Mouse (Mus musculus): Measurements from ENCODE around the gene Palm.

Gene Palm

GRCm38 (mm10) chr10:79855558-79856184, 62.3 kb downstream of the Palm start:
- DNase-seq (ENCODE audit: low read depth): peak; percentile 61

- DNase-seq (ENCODE audit: low read depth): peak; percentile 32
Measured at GRCm38 (mm10) chr10:79856280-79856679, 62.9 kb downstream of the Palm start.

GRCm38 (mm10) chr10:79856704-79857451, 63.5 kb downstream of the Palm start:
- DNase-seq (ENCODE audit: low read depth): peak; percentile 36

GRCm38 (mm10) chr10:79857452-79857811, 64.1 kb downstream of the Palm start:
- DNase-seq (ENCODE audit: low read depth): peak; percentile 78

GRCm38 (mm10) chr10:79857894-79858293, 64.5 kb downstream of the Palm start:
- no peak for DNase-seq (ENCODE audit: low read depth)

- DNase-seq (ENCODE audit: low read depth): peak; percentile 38
Measured at GRCm38 (mm10) chr10:79858416-79859074, 65.2 kb downstream of the Palm start.

- no peak for DNase-seq (ENCODE audit: low read depth)
Measured at GRCm38 (mm10) chr10:79859116-79859515, 65.7 kb downstream of the Palm start.

- DNase-seq (ENCODE audit: low read depth): peak; percentile 21
Measured at GRCm38 (mm10) chr10:79860079-79860911, 66.9 kb downstream of the Palm start.

GRCm38 (mm10) chr10:79861230-79862048, 68.1 kb downstream of the Palm start:
- no peak for DNase-seq (ENCODE audit: low read depth)

- no peak for DNase-seq (ENCODE audit: low read depth)
Measured at GRCm38 (mm10) chr10:79862049-79862788, 68.8 kb downstream of the Palm start.

- no peak for DNase-seq (ENCODE audit: low read depth)
Measured at GRCm38 (mm10) chr10:79862925-79863324, 69.6 kb downstream of the Palm start.

- DNase-seq (ENCODE audit: low read depth): peak; percentile 36
Measured at GRCm38 (mm10) chr10:79864351-79865188, 71.2 kb downstream of the Palm start.

GRCm38 (mm10) chr10:79865189-79865601, 71.8 kb downstream of the Palm start:
- no peak for DNase-seq (ENCODE audit: low read depth)

GRCm38 (mm10) chr10:79865801-79866295, 72.5 kb downstream of the Palm start:
- DNase-seq (ENCODE audit: low read depth): peak; percentile 21

- no peak for DNase-seq (ENCODE audit: low read depth)
Measured at GRCm38 (mm10) chr10:79866601-79867000, 73.2 kb downstream of the Palm start.
